Mouse (Mus musculus): ENCODE measurements around the gene Huwe1.

The Huwe1 gene

DNA sequence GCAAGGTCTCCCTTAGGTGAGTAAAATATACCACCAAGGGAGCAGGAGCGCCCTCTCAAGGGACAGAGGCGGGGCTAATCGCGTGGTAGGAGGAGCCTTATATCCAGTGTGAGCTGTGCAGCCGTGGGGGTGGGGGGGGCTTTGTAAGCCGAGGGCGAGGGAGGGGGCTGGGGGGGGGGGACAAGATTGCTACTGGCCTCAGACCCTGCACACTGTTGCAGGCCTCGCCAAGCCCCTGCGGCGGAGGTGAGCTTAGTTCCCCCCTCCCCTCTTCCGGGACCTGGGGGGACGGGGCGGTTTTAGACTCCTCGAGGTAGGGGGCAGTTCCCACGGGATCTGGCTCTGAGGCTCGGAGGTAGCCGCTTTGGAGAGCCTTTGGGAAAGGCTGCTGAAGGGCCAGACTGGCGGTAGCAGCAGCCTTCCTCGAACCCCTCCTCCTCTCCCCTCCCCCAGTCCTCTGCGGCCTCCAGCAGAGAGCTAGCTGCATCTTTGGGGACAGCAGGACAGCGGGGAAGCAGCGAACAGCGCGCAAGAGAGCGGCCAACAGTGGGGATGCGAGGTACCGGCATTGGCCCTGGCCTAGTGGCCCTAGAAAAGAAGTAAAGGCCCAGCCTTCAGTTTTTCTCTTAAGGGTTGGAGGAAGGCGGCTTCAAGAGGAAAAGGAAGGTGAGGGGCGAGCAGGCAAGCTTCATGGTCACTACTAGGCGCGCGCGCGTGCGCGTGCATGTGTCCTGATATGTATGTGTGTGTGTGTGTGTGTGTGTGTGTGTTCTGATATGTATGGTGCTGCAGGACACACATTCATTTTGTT is at the start of gene Huwe1:
TSS of gene Huwe1 (plus strand) at position 107 of the 811 bp plus-strand sequence.
- peak; percentile 55 for DNase-seq (ENCODE audit: low spot score)

GRCm38 (mm10) chrX:151780348-151780747 is 20.3 kb upstream of the Huwe1 start:
- no peak for DNase-seq (ENCODE audit: low spot score)

- no peak for DNase-seq (ENCODE audit: low spot score)
Measured at GRCm38 (mm10) chrX:151782939-151783338, 17.7 kb upstream of the Huwe1 start.

DNA sequence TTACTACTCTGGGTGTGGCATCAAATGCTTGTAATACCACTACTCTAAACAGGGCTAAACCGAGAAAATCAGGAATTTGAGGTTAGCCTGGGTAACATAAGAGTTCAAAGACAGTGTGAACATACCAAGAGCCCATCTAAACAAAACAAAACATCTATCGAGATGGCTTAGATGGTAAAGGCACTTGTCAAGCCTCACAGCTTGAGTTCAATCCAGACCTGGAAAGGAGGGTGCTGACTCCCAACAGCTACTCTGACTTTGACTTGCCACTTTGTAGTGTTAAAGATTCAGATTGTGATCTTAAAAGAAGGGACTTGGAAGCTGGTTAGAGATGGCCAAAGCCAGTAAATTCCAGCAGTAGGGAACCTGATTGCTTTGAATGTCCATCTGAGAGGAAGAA is 7.8 kb upstream of the Huwe1 start:
- DNase-seq (ENCODE audit: low spot score), result no peak

DNA sequence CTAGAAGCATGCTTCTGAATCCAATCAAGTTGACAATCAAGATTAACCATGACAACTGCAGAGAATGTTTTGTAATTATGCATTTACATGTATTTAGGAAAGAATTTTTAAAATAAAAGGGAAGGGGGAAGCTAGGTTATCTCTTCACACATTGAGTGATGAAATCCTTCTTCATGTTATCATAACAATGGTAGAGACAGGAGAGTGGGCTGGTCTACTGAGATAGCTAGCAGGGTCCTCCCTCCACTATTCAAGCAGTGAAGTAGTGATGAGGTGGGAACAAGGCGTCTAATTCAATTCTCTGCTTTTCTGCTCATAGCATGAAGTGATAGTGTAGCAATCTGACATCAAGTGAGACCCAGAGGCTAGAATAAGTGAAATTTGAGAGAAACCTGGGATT is 2.6 kb upstream of the Huwe1 start:
- no peak for DNase-seq (ENCODE audit: low spot score)

- DNase-seq (ENCODE audit: low spot score), result no peak
Measured at GRCm38 (mm10) chrX:151802328-151802955, 1.8 kb downstream of the Huwe1 start.

- peak; percentile 92 for DNase-seq (ENCODE audit: low spot score)
Measured at GRCm38 (mm10) chrX:151802956-151803776, 2.6 kb downstream of the Huwe1 start.

DNA sequence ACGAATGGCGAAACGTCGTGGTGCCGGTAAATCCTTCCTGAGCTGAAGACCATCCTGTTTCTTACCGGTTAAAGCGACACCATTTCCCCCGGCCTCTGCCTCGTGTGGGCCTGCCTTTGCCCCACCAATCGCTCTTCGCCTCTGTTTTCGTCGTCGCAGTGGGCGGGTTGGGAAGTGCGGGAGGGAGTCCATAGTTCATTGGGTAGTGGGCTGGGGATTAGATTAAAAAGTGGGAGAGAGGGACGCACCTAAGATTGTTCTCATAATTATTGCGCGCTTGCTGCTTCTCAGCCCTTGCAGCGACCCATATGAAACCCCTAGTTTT is 3.1 kb downstream of the Huwe1 start:
- DNase-seq (ENCODE audit: low spot score), result no peak

GRCm38 (mm10) chrX:151804388-151804787 is 3.8 kb downstream of the Huwe1 start:
- no peak for DNase-seq (ENCODE audit: low spot score)

DNA sequence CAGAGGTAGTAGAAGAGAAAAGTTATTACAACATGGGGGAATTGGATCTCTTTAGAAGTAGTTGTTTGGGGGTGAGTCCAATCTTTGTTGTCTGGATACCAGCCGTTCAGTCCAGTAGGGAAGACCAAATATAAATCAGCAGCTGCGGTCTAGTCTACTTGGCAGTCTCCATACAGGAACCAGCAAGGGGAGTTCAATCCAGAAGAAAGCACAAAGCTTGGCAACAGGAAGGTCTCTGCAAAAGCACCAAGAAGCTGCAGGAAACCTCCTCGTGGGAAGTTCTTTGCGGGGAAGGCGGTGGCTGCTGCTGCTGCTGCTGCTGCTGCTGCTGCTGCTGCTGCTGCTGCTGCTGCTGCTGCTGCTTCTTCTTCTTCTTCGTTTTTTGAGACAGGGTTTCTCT is 10.9 kb downstream of the Huwe1 start:
- DNase-seq (ENCODE audit: low spot score), result no peak

- DNase-seq (ENCODE audit: low spot score), result no peak
Measured at GRCm38 (mm10) chrX:151813656-151814055, 13.0 kb downstream of the Huwe1 start.

DNA sequence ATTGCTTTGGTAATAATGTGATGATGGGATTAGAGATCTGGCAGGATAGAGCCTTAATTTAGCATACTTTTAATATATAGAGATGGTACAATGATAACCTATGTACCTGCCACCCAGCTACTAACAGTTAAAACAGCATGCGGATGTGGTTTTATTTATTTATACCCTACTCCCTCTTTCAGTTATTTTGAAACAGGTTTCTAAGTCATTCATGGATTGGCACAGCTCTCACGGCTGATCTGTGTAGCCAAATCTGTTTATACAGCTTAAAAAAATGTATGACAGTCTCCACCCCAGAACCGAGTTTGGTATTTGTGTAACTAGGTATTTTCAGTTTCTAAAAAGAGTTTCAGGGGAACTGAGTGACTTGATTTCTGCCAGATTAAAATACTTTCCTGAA is 17.1 kb downstream of the Huwe1 start:
- no peak for DNase-seq (ENCODE audit: low spot score)

GRCm38 (mm10) chrX:151828971-151829370 is 28.4 kb downstream of the Huwe1 start:
- DNase-seq (ENCODE audit: low spot score), result no peak

DNA sequence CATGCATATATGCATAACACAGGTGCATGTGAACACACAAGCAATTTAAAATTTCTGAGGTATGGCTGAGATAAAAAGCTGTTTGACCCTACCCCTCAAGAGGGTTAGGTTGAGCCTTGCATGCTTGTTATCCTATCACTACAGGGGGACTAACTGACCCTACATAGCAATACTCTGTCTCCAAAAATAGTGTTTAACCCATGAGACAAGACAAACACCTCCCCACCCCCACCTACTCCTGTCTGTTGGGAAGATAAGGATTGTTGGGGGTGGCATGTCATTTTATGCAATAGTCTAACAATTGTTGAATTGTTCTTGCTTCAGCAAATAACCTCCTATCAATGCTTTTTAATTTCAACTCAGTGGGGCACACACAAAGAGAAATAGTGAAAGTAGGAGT is 30.7 kb downstream of the Huwe1 start:
- no peak for DNase-seq (ENCODE audit: low spot score)

DNA sequence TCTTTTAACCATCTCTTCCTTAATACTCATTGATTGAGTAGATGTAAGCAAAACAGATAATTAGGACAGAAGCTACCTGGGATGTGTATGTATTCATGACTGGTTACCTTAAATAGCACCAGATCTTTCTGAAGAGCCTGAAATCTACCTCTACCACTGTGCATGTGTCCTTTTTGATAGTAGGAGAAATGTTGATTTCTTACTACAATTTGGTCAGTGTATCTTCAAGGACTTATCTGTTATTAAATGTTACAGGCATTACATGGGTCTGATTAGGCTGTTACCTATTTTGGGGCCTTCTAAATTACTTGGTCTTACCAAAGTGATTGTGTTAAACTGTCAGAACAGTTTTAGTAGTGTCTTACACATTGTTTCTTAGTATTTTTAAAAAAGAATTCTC is 32.4 kb downstream of the Huwe1 start:
- no peak for DNase-seq (ENCODE audit: low spot score)

DNA sequence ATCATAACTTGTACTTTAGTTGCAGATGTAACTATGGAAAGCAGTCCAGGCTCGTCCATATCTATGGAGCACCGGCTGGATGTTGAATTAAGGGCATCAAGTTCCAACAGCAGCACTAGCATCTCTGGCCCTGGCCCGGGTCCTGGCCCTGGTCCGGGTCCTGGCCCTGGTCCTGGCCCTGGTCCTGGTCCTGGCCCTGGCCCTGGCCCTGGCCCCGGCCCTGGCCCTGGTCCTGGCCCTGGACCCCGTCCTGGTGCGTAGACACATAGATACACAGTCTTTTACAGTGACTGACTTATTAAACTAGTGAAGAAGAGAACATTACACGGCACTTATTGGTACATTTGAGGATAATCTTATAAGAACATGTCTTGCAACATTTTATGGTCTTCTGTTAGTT is 58.8 kb downstream of the Huwe1 start:
- no peak for DNase-seq (ENCODE audit: low spot score)

DNA sequence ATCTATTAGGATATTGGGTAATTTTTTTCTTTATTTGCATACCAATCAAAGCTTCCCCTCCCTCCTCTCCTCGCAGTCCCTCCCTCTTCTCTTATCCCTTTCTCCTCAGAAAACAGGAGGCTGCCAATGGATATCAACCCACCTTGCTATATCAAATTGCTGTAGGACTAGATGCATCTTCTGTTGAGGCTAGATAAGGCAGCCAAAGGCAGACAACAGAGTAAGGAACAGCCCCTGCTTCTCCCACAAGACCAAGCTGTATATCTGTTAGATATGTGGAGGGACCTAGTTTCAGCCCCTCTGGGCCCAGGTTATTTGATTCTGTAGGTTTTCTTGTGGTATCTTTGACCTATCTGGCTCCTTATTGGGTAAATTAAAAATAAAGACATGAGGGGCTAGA is 110.1 kb downstream of the Huwe1 start:
- no peak for DNase-seq (ENCODE audit: low spot score)

DNA sequence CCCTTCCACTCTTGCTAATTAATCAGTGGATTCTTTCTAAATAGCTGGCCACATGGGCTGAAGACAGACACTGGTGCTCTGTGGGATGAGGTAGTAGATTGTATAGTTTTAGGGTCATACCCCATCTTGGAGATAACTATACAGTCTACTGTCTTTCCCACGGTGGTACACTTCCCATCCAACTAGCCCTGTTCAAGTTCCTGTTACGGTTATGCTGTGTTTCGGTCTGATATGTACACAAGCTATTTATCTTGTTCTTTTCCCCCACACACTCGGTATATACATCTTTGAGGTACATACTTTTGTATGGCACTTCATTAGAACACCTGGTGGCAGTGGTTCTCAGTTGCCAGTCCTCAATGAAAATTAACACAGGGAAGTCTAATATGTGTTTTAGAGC is 111.7 kb downstream of the Huwe1 start:
- no peak for DNase-seq (ENCODE audit: low spot score)

- DNase-seq (ENCODE audit: low spot score), result no peak
Measured at GRCm38 (mm10) chrX:151929390-151929789, 128.8 kb downstream of the Huwe1 start.

DNA sequence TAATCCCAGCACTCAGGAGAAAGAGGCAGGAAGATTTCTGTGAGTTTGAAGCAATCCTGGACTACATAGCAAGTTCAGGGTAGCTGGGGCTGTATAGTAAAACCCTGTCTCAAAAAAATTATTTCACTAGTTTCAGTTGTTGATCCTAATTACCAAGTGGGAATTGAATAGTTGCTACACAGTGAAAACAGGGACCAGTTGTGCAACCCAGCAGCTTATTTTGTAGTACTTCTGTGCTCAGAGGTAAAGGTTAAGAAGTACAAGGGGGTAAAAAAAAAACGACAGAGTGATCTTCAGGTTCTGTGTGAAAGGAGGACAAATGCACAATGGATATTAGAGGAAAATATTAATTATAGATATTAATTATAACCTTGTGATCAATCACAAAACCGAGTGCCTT is 138.2 kb downstream of the Huwe1 start:
- no peak for DNase-seq (ENCODE audit: low spot score)

GRCm38 (mm10) chrX:151946986-151947385 is 146.4 kb downstream of the Huwe1 start:
- DNase-seq (ENCODE audit: low spot score), result no peak

DNA sequence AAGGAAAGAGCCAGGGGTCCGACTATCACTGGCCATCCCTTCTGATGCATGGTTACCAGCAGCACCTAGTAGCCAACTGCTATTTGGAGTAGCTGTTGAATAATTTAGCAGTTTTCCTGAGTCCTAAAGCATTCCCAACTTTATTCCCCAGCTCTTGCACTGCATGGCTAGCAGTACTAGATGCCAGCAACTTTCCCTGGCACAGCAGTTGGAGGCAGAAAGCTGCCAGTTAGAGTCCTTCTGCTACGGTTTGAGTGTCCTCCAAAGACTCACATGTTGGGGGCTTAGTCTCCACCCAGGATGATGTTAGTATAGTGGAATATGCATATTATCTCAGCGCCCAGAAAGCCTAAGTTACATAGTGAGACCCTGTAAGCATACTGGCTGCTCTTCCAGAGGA is 147.2 kb downstream of the Huwe1 start:
- no peak for DNase-seq (ENCODE audit: low spot score)

DNA sequence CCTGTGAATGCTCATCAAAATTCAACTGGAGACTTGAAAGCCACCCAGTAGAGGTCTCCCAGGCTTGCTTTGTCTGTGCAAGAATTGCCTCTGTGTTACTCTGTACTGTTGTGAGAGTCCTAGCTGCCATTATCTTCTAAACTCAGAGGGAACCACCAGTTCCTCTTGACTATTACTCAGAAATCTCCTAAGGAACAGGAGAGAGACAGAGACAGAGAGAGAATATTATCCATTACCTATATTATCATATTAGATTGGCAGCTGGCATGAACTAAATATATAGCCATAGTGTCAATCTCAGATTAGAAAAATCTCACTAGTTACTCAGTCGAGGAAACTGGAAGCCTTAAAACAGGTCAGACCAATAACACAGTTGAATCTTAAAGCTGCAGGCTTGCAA is 149.6 kb downstream of the Huwe1 start:
- no peak for DNase-seq (ENCODE audit: low spot score)
